Mouse (Mus musculus) CH12.LX (cell line): ENCODE data around the gene Tmem92. TPM values are rescaled to one million over a fixed set of nuclear protein-coding genes. Genes with fewer than 3 reads are reported as not detected.
A peak's percentile ranks its signal among the peaks of the same experiment; 100 is the strongest.

Experiments
- DNase-seq: peaks from one replicate; pipeline ENCODE4 v3.0.0-alpha.2; 2013; ENCODE audit errors: extremely low read depth
- H3K27ac ChIP-seq: 2 replicates; pipeline ENCODE4 v1.5.1; 2012; ENCODE audit warnings: low read depth, mild to moderate bottlenecking, control low read depth, moderate library complexity; ENCODE audit not compliant: insufficient read depth
- H3K27me3 ChIP-seq: replicated peaks from 2 replicates; pipeline ENCODE3; 2012; ENCODE audit warnings: inconsistent platforms
- H3K36me3 ChIP-seq, 2 experiments: replicated peaks in 1 of 2; 2 replicates each; pipeline versions ENCODE3 to v1.6.1; 2012; ENCODE audit warnings: inconsistent platforms in 1 of 2, low read length in 1 of 2, mild to moderate bottlenecking in 1 of 2, mixed read lengths in 1 of 2, moderate library complexity in 1 of 2; ENCODE audit not compliant: control insufficient read depth in 1 of 2, insufficient read depth in 1 of 2
- H3K4me1 ChIP-seq, 2 experiments: 2 replicates each; pipeline ENCODE4 v1.6.1; 2012; ENCODE audit warnings: inconsistent platforms in 1 of 2, moderate library complexity in 1 of 2; ENCODE audit not compliant: insufficient read depth in 2 of 2, control insufficient read depth in 1 of 2
- H3K4me2 ChIP-seq: 2 replicates; pipeline ENCODE4 v1.6.1; 2012; ENCODE audit warnings: low read depth, mild to moderate bottlenecking, control low read depth; ENCODE audit not compliant: poor library complexity, insufficient read depth, severe bottlenecking
- H3K4me3 ChIP-seq, 3 experiments: fragments of 150-350 bp in 1 of 3; sonication (generic) in 1 of 3; replicated peaks in 1 of 3; 2 replicates each; pipeline versions ENCODE3 to v1.5.1; 2011 to 2012; ENCODE audit warnings: low read depth in 2 of 3, low read length in 2 of 3, mild to moderate bottlenecking in 2 of 3, moderate library complexity in 2 of 3, control low read depth in 1 of 3, improper control_type of control experiment in 1 of 3, inconsistent platforms in 1 of 3, mixed read lengths in 1 of 3; ENCODE audit not compliant: poor library complexity in 1 of 3
- H3K79me2 ChIP-seq: replicated peaks from 2 replicates; pipeline ENCODE4 v1.6.1; 2012; ENCODE audit warnings: mild to moderate bottlenecking, moderate library complexity; ENCODE audit not compliant: control insufficient read depth, poor library complexity, insufficient read depth, severe bottlenecking; ENCODE audit errors: extremely low read depth
- H3K9ac ChIP-seq: 2 replicates; pipeline ENCODE4 v1.6.1; 2012; ENCODE audit warnings: low read depth, mild to moderate bottlenecking, control low read depth, moderate library complexity; ENCODE audit not compliant: insufficient read depth
- H3K9me3 ChIP-seq: replicated peaks from 2 replicates; pipeline ENCODE3; 2012; ENCODE audit warnings: low read length, inconsistent platforms, mixed read lengths
- CTCF ChIP-seq, 2 experiments: IDR thresholded peaks in 1 of 2; conservative IDR thresholded peaks in 1 of 2; 2 replicates each; pipeline ENCODE4 v1.5.1; 2011 to 2012; ENCODE audit warnings: low read depth in 2 of 2, low read length in 2 of 2, improper control_type of control experiment in 1 of 2, inconsistent platforms in 1 of 2, mild to moderate bottlenecking in 1 of 2, moderate library complexity in 1 of 2
- ELF1 ChIP-seq: IDR thresholded peaks from 2 replicates; pipeline ENCODE4 v1.6.1; 2014; ENCODE audit warnings: low read depth, mild to moderate bottlenecking, inconsistent platforms, low read length, improper control_type of control experiment
- IRF4 ChIP-seq: IDR thresholded peaks from 2 replicates; pipeline ENCODE4 v1.6.1; 2014; ENCODE audit warnings: low read depth, mild to moderate bottlenecking, inconsistent platforms, low read length, improper control_type of control experiment
- MAX ChIP-seq: IDR thresholded peaks from 2 replicates; pipeline ENCODE4 v1.6.1; 2011; ENCODE audit warnings: low read length, improper control_type of control experiment
- MAZ ChIP-seq: IDR thresholded peaks from 2 replicates; pipeline ENCODE4 v1.6.1; 2012; ENCODE audit warnings: low read depth, mild to moderate bottlenecking, inconsistent platforms, low read length, improper control_type of control experiment, moderate library complexity
- PAX5 ChIP-seq: IDR thresholded peaks from 2 replicates; pipeline ENCODE4 v1.6.1; 2012; ENCODE audit warnings: low read length, inconsistent platforms, mixed read lengths
- RAD21 ChIP-seq: IDR thresholded peaks from 2 replicates; pipeline ENCODE4 v1.6.1; 2011; ENCODE audit warnings: low read depth, mild to moderate bottlenecking, low read length, improper control_type of control experiment, moderate library complexity
- RCOR1 ChIP-seq: conservative IDR thresholded peaks from 2 replicates; pipeline ENCODE4 v1.6.1; 2012; ENCODE audit warnings: low read depth, mild to moderate bottlenecking, inconsistent platforms, low read length, improper control_type of control experiment
- SMC3 ChIP-seq: IDR thresholded peaks from 2 replicates; pipeline ENCODE4 v1.6.1; 2011; ENCODE audit warnings: low read depth, low read length, improper control_type of control experiment
- TBP ChIP-seq: conservative IDR thresholded peaks from 2 replicates; pipeline ENCODE4 v1.6.1; 2011; ENCODE audit warnings: low read depth, low read length, improper control_type of control experiment
- TCF12 ChIP-seq: IDR thresholded peaks from 2 replicates; pipeline ENCODE4 v1.6.1; 2014; ENCODE audit warnings: low read depth, mild to moderate bottlenecking, inconsistent platforms, low read length, improper control_type of control experiment
- USF1 ChIP-seq: IDR thresholded peaks from 2 replicates; pipeline ENCODE4 v1.6.1; 2014; ENCODE audit warnings: low read depth, mild to moderate bottlenecking, inconsistent platforms, low read length, improper control_type of control experiment
- ZKSCAN1 ChIP-seq: IDR thresholded peaks from 2 replicates; pipeline ENCODE4 v1.6.1; 2012; ENCODE audit warnings: low read depth, inconsistent platforms, low read length, improper control_type of control experiment, borderline replicate concordance
- ZMIZ1 ChIP-seq: IDR thresholded peaks from 2 replicates; pipeline ENCODE4 v1.6.1; 2012; ENCODE audit warnings: low read depth, mild to moderate bottlenecking, inconsistent platforms, low read length, improper control_type of control experiment
- dilution Hi-C: fragments of 300-500 bp; cut with MboI; formaldehyde crosslinking; loops from 2 replicates; pipeline ENCODE4 v1.14.3; 2020; ENCODE audit warnings: low sequenced_read_pairs; ENCODE audit not compliant: extremely low pct_unique_long_range_greater_than_20kb, extremely low pct_ligation_motif_present
- in situ Hi-C: fragments of 300-500 bp; cut with MboI; formaldehyde crosslinking; loops from 3 replicates; pipeline ENCODE4 v1.14.3; 2019; ENCODE audit warnings: low sequenced_read_pairs, low pct_ligation_motif_present, low pct_unique_long_range_greater_than_20kb, mixed read lengths
- polyA plus RNA-seq: library from polyadenylated mRNA; unstranded; fragments of >175 nt; gene quantifications from 2 replicates; pipeline ENCODE4 v1.2.1, GENCODE M21; 2012; ENCODE audit warnings: low read depth; ENCODE audit not compliant: insufficient read length
- total RNA-seq, 2 experiments: library from RNA; depleted of rRNA; stranded (reverse); fragments of 300-350 nt in 1 of 2; fragments of >200 nt in 1 of 2; gene quantifications; 2 replicates each; pipeline ENCODE4 v1.2.3; 2012 to 2014

The Tmem92 gene
- total and polyA plus RNA-seq, 3 experiments = not detected

- Histone ChIP-seq H3K4me2 (peak overlapping the region; percentile 4; the same call in 1 of the 2 replicates), H3K79me2 (no peaks in the 10 kb centered on the region), H3K27me3 (peaks cover 63% of the 10 kb centered on the region), H3K4me3 (no peak overlapping the region), H3K9ac (no peak overlapping the region), H3K9me3 (no peaks in the 10 kb centered on the region), H3K36me3 (no peaks in the 10 kb centered on the region), H3K27ac (no peak overlapping the region), H3K4me1 (peaks cover 0 to 5% of the 10 kb centered on the region in 2 experiments; a peak in 1 of 4 replicates)
- TF ChIP-seq CTCF (conservative IDR thresholded peaks at IDR 0.05 in 1 of 2, IDR thresholded peaks at IDR 0.05 in 1 of 2; ENCODE audit: low read depth in 2 of 2, low read length in 2 of 2) (peak; percentile 57 to 76), RAD21 (peak; percentile 35), IRF4 (no peak; the same call in 1 of the 2 replicates), ZKSCAN1 (no peak), MAZ (no peak), SMC3 (peak; percentile 47), ELF1 (0 out of 2 replicates have a peak, but pooled peaks have one; percentile 2)
- in situ Hi-C loops (loop anchor here (5.0 to 10.0 kb wide), 2 partner anchors 35 to 202 kb away; partner anchors contain the start of gene Col1a1), dilution Hi-C loops (no loop called here)
- peak; percentile 53 for DNase-seq
Measured at GRCm38 (mm10) chr11:94732773-94733172, 49.7 kb downstream of the Tmem92 start.

GRCm38 (mm10) chr11:94731229-94731628 is 51.3 kb downstream of the Tmem92 start:
- no peaks in the 10 kb centered on the region for H3K36me3 ChIP-seq
- H3K9ac ChIP-seq = no peak overlapping the region
- H3K79me2 ChIP-seq = no peaks in the 10 kb centered on the region
- H3K27ac ChIP-seq = no peak overlapping the region
- peaks cover 59% of the 10 kb centered on the region for H3K27me3 ChIP-seq
- dilution Hi-C loops (no loop called here), in situ Hi-C loops (loop anchor here (5.0 to 10.0 kb wide), 2 partner anchors 36 to 204 kb away; partner anchors contain the start of gene Col1a1)
- TF ChIP-seq TBP = no peak
- TF ChIP-seq TCF12 = no peak
- no peak for TF ChIP-seq RCOR1
- TF ChIP-seq PAX5 = no peak
- no peak for TF ChIP-seq ZMIZ1
- no peak for DNase-seq
- no peaks in the 10 kb centered on the region for H3K9me3 ChIP-seq
- H3K4me3 ChIP-seq = no peak overlapping the region
- 0 out of 2 replicates have a peak overlapping the region, but pooled peaks have one; percentile 3 for H3K4me2 ChIP-seq
- peaks cover 0 to 5% of the 10 kb centered on the region in 2 experiments; a peak in 1 of 4 replicates for H3K4me1 ChIP-seq

GRCm38 (mm10) chr11:94730261-94730660 is 52.2 kb downstream of the Tmem92 start:
- 0 out of 2 replicates have a peak, but pooled peaks have one; percentile 16 for TF ChIP-seq MAZ
- TF ChIP-seq MAX = no peak
- TF ChIP-seq CTCF (conservative IDR thresholded peaks at IDR 0.05 in 1 of 2, IDR thresholded peaks at IDR 0.05 in 1 of 2; ENCODE audit: low read depth in 2 of 2, low read length in 2 of 2) = peak; percentile 74 to 95
- peak; percentile 73 for TF ChIP-seq SMC3
- TF ChIP-seq RAD21 = peak; percentile 90
- no peak for TF ChIP-seq USF1
- TF ChIP-seq IRF4 = 0 out of 2 replicates have a peak, but pooled peaks have one; percentile 11
- TF ChIP-seq ELF1 = no peak
- Histone ChIP-seq H3K9me3 (no peaks in the 10 kb centered on the region), H3K27ac (no peak overlapping the region), H3K27me3 (peaks cover 59% of the 10 kb centered on the region), H3K4me1 (peaks cover 0 to 5% of the 10 kb centered on the region in 2 experiments; a peak in 1 of 4 replicates), H3K36me3 (no peaks in the 10 kb centered on the region), H3K4me3 (no peak overlapping the region), H3K79me2 (no peaks in the 10 kb centered on the region), H3K4me2 (no peak overlapping the region), H3K9ac (no peak overlapping the region)
- dilution Hi-C loops = no loop called here
- DNase-seq = peak; percentile 73
- in situ Hi-C loops = loop anchor here (5.0 to 10.0 kb wide), 2 partner anchors 37 to 205 kb away; partner anchors contain the start of gene Col1a1
